Mouse (Mus musculus): ENCODE results near the gene Copa. TPM values are rescaled to one million over a fixed set of nuclear protein-coding genes. Genes with fewer than 3 reads are reported as not detected.

The Copa gene
- polyA plus RNA-seq, 1 experiment, result 46.0 TPM

DNA sequence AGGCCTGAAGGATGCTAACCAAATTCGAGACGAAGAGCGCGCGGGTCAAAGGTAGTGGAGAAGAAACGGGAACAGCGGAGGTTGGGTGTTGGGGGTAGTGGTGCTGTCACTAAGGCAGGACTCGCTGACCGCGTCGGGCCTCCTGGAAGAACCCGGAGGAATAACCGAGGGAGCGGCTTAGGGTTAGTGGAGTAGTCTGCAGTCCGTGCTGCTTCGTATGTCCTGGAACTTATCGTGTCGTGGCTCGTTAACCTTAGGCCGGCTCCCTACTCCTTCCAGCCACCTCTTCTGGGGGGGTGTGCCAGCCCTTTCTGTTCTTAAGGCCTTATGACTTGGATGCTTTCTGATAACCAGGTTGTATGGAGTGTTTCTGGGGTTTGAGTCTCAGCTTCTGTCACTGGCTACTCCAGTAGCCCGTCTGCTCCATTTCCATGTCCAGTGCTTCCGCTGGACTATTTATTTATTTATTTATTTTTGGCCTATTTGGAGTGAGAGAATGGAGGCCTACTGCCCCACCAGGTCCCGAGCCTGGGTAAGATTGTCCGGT is 643 bp downstream of the Copa start:
- Histone ChIP-seq H3K36me3 (ENCODE audit: control insufficient read depth, insufficient read depth, low read length) (peaks cover 14% of the 10 kb centered on the region), H3K4me3 (ENCODE audit: low read depth, low read length) (peak overlapping the region; percentile 75), H3K27ac (ENCODE audit: insufficient read depth, low read depth, low read length) (peak overlapping the region; percentile 50), H3K4me1 (ENCODE audit: control insufficient read depth, insufficient read depth, insufficient read length, low read length) (peaks cover 5% of the 10 kb centered on the region), H3K27me3 (ENCODE audit: control insufficient read depth, insufficient read depth, low read length) (no peaks in the 10 kb centered on the region)
- TF ChIP-seq CTCF (IDR thresholded peaks at IDR 0.05; ENCODE audit: extremely low read depth, insufficient read length, insufficient replicate concordance, low read depth, low read length) (no peak), POLR2A (IDR thresholded peaks at IDR 0.05; ENCODE audit: low read depth, low read length) (no peak)
- under 1% methylated on average over 24 of the region's 24 CpGs for WGBS

- no peaks in the 10 kb centered on the region for H3K4me1 ChIP-seq (ENCODE audit: control insufficient read depth, insufficient read depth, insufficient read length, low read length)
- no peak overlapping the region for H3K27ac ChIP-seq (ENCODE audit: insufficient read depth, low read depth, low read length)
- 70% methylated on average over 3 of the region's 3 CpGs for WGBS
- no peaks in the 10 kb centered on the region for H3K27me3 ChIP-seq (ENCODE audit: control insufficient read depth, insufficient read depth, low read length)
- TF ChIP-seq CTCF (IDR thresholded peaks at IDR 0.05; ENCODE audit: extremely low read depth, insufficient read length, insufficient replicate concordance, low read depth, low read length) (no peak), POLR2A (IDR thresholded peaks at IDR 0.05; ENCODE audit: low read depth, low read length) (no peak)
- peaks cover 65% of the 10 kb centered on the region for H3K36me3 ChIP-seq (ENCODE audit: control insufficient read depth, insufficient read depth, low read length)
- H3K4me3 ChIP-seq (ENCODE audit: low read depth, low read length), result no peak overlapping the region
Measured at GRCm38 (mm10) chr1:172093522-172093921, 11.2 kb downstream of the Copa start.

DNA sequence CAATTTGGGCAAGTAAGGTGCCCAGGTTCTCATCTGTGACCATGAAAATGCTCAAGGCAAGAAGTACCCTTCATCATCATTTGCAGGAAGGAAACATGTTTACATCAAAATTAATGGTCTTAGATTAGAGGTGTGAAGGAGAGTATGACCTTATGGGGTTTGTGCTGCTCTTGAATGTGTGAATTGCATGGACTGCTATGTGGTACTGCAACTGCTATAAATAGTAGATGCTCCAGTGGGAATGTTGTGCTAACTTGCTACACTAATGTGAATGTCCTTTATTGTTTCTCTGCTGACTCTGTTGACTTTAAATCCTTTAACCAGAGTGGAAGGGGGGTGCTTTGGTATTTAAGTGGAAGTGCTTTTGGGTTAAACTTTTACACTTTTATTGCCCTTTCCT is 12.0 kb downstream of the Copa start:
- Histone ChIP-seq H3K27ac (ENCODE audit: insufficient read depth, low read depth, low read length) (no peak overlapping the region), H3K27me3 (ENCODE audit: control insufficient read depth, insufficient read depth, low read length) (no peaks in the 10 kb centered on the region), H3K4me1 (ENCODE audit: control insufficient read depth, insufficient read depth, insufficient read length, low read length) (peaks cover 2% of the 10 kb centered on the region; the same call in 1 of the 2 replicates), H3K4me3 (ENCODE audit: low read depth, low read length) (no peak overlapping the region), H3K36me3 (ENCODE audit: control insufficient read depth, insufficient read depth, low read length) (peaks cover 61% of the 10 kb centered on the region)
- TF ChIP-seq POLR2A (IDR thresholded peaks at IDR 0.05; ENCODE audit: low read depth, low read length) (no peak), CTCF (IDR thresholded peaks at IDR 0.05; ENCODE audit: extremely low read depth, insufficient read length, insufficient replicate concordance, low read depth, low read length) (no peak)

DNA sequence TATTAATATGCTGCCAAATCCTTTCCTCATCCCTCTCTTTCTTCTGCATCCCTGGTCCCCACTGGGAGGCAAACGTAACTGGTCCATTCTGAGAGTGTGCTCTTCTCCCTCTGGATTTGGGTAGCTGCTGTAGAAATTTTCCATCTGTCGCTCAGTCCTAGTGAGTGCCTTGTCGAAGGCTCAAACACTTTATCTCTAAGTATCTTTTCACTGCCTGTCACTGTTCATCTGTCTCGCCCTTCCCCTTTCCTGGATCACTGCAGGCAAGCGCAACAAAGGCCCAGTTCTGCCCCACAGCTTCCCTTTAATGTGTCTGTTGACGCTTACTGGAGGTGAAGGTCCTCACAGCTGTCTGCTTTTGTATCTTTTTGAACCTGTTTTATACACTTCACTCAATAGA is 12.9 kb downstream of the Copa start:
- TF ChIP-seq POLR2A (IDR thresholded peaks at IDR 0.05; ENCODE audit: low read depth, low read length), result no peak
- no peak for TF ChIP-seq CTCF (IDR thresholded peaks at IDR 0.05; ENCODE audit: extremely low read depth, insufficient read length, insufficient replicate concordance, low read depth, low read length)
- no peak overlapping the region for H3K27ac ChIP-seq (ENCODE audit: insufficient read depth, low read depth, low read length)
- H3K4me3 ChIP-seq (ENCODE audit: low read depth, low read length), result no peak overlapping the region
- WGBS, result 77% methylated on average over 6 of the region's 6 CpGs
- H3K27me3 ChIP-seq (ENCODE audit: control insufficient read depth, insufficient read depth, low read length), result no peaks in the 10 kb centered on the region
- H3K4me1 ChIP-seq (ENCODE audit: control insufficient read depth, insufficient read depth, insufficient read length, low read length), result peaks cover 2% of the 10 kb centered on the region; the same call in 1 of the 2 replicates
- H3K36me3 ChIP-seq (ENCODE audit: control insufficient read depth, insufficient read depth, low read length), result peaks cover 59% of the 10 kb centered on the region

DNA sequence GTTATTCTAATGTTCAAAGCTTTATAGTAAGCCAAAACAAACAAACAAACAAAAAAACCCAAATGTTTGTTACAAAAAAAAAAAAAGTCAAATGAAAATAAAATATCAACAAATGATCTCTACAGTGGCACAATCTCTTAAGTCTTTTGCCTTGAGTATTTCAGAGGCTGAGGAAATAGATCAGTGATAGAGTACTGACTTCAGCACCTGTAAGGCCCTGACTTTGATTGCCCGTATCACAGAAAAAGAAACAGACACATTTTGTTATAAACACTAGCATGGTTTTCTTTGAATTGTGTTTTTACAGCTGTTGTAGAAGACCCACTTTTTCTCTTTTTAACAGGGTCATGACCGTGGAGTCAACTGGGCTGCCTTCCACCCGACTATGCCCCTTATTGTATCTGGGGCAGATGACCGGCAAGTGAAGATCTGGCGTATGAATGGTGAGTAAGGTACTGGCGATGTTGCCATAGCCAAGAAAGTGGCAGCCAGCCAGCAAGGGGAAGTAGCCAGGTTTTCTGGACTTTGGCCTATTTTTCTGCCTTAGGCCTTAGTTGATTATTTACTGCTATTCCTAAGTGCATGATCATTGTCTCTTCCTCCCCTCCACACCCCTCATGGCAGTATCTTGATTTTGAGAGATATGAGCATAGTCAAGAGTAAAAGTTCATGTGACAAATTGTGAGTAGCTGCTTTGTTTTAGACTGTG is 17.1 kb downstream of the Copa start:
- Histone ChIP-seq H3K4me1 (ENCODE audit: control insufficient read depth, insufficient read depth, insufficient read length, low read length) (peaks cover 2% of the 10 kb centered on the region; the same call in 1 of the 2 replicates), H3K27ac (ENCODE audit: insufficient read depth, low read depth, low read length) (peak overlapping the region; percentile 84), H3K36me3 (ENCODE audit: control insufficient read depth, insufficient read depth, low read length) (peaks cover 60% of the 10 kb centered on the region), H3K27me3 (ENCODE audit: control insufficient read depth, insufficient read depth, low read length) (no peaks in the 10 kb centered on the region), H3K4me3 (ENCODE audit: low read depth, low read length) (no peak overlapping the region)
- 28% methylated on average over 6 of the region's 6 CpGs for WGBS
- TF ChIP-seq POLR2A (IDR thresholded peaks at IDR 0.05; ENCODE audit: low read depth, low read length), result no peak
- no peak for TF ChIP-seq CTCF (IDR thresholded peaks at IDR 0.05; ENCODE audit: extremely low read depth, insufficient read length, insufficient replicate concordance, low read depth, low read length)

DNA sequence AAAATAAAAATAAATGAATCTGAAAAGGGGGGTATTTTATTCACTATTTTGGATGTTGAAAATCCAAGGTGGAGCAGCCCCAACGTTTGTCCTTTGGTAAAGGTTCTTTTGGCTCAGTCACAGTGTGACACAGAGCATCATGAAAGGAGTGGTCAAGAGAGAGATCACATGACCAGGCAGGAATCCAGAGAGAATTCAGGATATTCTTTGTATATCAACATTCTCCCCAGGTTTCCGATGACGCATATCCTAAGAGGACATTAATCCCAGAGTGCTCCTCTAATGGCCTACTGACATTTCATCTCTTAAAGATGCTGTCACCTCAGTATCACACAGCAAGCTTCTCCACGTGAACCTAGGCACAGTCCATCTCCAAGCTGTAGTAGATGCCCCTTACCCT is 21.3 kb downstream of the Copa start:
- no peak overlapping the region for H3K4me3 ChIP-seq (ENCODE audit: low read depth, low read length)
- H3K4me1 ChIP-seq (ENCODE audit: control insufficient read depth, insufficient read depth, insufficient read length, low read length), result peaks cover 2% of the 10 kb centered on the region; the same call in 1 of the 2 replicates
- H3K27ac ChIP-seq (ENCODE audit: insufficient read depth, low read depth, low read length), result no peak overlapping the region
- no peaks in the 10 kb centered on the region for H3K27me3 ChIP-seq (ENCODE audit: control insufficient read depth, insufficient read depth, low read length)
- no peak for TF ChIP-seq CTCF (IDR thresholded peaks at IDR 0.05; ENCODE audit: extremely low read depth, insufficient read length, insufficient replicate concordance, low read depth, low read length)
- TF ChIP-seq POLR2A (IDR thresholded peaks at IDR 0.05; ENCODE audit: low read depth, low read length), result no peak
- H3K36me3 ChIP-seq (ENCODE audit: control insufficient read depth, insufficient read depth, low read length), result peaks cover 72% of the 10 kb centered on the region
- 84% methylated on average over 4 of the region's 4 CpGs for WGBS

DNA sequence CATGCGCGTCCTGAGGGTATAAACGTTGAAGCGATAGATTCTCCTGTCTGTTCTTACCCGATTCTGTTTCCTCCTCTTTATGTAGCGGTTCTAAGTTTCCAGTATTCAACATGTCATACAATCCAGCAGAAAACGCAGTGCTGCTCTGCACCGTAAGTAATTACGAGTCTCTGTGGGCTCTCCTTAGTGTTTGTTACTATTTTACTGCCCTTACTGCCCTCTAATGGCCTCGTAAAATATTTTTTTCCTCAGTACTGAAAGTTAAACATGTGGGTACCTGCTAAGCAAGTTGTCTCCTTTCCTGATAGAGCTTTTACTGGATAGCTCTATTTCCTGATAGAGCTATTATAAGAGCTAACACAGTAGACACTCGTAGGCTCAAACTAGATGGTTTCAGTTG is 22.8 kb downstream of the Copa start:
- WGBS, result 64% methylated on average over 11 of the region's 11 CpGs
- Histone ChIP-seq H3K27me3 (ENCODE audit: control insufficient read depth, insufficient read depth, low read length) (no peaks in the 10 kb centered on the region), H3K4me1 (ENCODE audit: control insufficient read depth, insufficient read depth, insufficient read length, low read length) (no peaks in the 10 kb centered on the region), H3K4me3 (ENCODE audit: low read depth, low read length) (no peak overlapping the region), H3K27ac (ENCODE audit: insufficient read depth, low read depth, low read length) (no peak overlapping the region), H3K36me3 (ENCODE audit: control insufficient read depth, insufficient read depth, low read length) (peaks cover 81% of the 10 kb centered on the region)
- TF ChIP-seq CTCF (IDR thresholded peaks at IDR 0.05; ENCODE audit: extremely low read depth, insufficient read length, insufficient replicate concordance, low read depth, low read length) (no peak), POLR2A (IDR thresholded peaks at IDR 0.05; ENCODE audit: low read depth, low read length) (no peak)
